Mouse (Mus musculus) heart, adult 2 months (tissue): ENCODE measurements around the gene Reep3.

Experiments
- CTCF ChIP-seq: fragments of 200-600 bp; IDR thresholded peaks from 2 replicates; pipeline ENCODE4 v1.8.1; 2022; ENCODE audit warnings: antibody characterized with exemption, mild to moderate bottlenecking, moderate library complexity
- POLR2A ChIP-seq: fragments of 200-500 bp; IDR thresholded peaks from 2 replicates; pipeline ENCODE4 v1.6.1; 2011; ENCODE audit warnings: mild to moderate bottlenecking, low read depth, low read length, control low read depth; ENCODE audit not compliant: insufficient read depth

DNA sequence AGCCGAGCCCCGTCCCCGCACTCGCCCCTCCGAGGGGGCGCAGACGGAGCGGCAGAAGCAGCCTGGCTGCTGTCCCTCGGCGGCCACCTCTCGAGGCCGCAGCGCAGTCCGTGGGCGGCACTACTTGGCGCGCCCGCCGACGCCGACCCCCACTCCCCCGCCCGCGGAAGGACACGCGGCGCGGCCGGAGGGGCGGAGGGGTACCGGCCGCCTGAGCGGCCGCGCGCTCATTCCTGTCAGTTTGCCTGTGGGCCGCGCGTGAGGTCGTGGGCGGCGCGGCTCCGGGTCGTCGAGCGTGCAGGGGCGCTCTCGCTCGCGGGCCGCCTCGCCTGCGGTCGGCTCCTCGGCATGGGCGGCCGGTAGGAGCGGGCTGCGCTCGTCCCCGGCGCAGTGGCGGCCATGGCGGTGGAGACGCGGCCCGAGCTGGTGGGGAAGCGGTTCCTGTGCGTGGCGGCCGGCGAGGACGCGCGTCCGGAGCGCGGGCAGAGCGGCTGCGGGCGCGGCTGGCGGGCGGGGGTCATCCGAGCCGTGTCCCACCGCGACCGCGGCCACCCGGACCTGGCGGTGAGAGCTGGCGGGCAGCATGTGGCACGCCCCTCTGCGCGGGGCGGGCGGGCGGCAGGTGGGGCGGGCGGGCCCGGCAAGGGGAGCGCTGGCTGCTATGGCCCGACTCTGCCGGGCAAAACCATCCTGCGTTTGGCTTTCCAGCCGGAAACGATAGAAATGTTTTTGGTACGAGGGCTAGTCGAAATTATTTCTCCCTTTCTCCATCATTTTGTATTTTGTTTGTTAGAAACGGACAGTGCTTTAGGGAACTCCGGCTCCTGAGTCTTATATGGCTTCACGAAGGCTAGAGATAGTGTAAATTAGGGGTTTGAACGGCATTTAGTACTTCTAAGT lies 30.4 kb upstream of the Reep3 start:
- TF ChIP-seq POLR2A, result no peak
- no peak; the same call in 1 of the 2 replicates for TF ChIP-seq CTCF
